Mouse (Mus musculus) heart, postnatal 14 days (tissue): ENCODE measurements around the gene Klhdc3. TPM values are rescaled to one million over a fixed set of nuclear protein-coding genes. Genes with fewer than 3 reads are reported as not detected.

ENCODE experiments used
- DNase-seq, 2 experiments: peaks; one replicate each; pipeline ENCODE4 v3.0.0; 2021 to 2022
- intact Hi-C: fragments of 180-260 bp; cut with DNase I; formaldehyde crosslinking; loops from one replicate; pipeline ENCODE4 v1.15.1; 2025
- total RNA-seq, 2 experiments: library from RNA; stranded (reverse); gene quantifications; 2 replicates each; pipeline ENCODE4 v1.2.3; 2021

Klhdc3 gene
- total RNA-seq, 2 experiments from 2014 or later = 127 TPM

DNA sequence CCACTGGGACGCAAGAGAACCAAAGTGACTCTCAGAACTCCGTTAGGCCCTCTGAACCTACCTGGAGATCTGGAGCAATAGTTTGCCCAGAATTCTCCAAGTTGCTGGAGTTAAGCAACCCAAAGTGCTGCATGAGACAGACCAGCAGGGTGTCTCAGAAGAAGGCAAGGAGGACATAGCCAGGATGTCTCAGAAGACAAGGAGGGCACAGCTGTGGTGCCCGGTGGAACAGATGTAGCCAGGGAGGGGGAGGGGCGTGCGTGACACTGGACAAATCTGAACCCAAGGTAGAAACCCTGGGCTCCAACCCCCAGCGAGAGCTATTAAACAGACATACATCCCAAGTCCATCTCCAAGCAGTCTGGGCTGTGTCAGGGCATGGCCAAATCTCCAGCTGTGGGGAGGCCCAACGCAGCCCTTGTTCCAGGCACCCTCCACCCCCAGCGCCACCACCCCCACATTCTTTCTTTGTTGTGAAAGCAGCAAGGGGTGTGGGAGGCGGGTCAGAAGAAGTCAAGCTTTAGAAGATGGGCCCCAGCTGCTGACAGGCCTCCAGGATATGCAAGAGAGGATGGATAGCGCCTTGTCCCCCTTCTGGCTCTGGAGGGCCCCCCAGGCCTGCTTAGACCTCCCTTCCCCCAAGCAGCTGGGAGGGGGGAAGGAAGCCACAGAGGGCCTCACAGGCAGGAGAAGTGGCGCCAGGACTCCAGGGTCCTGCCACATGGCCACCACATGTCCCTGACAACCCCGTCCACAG is 50.9 kb downstream of the Klhdc3 start:
- DNase-seq = peak; percentile 66 to 70
- intact Hi-C loops = no loop called here

DNA sequence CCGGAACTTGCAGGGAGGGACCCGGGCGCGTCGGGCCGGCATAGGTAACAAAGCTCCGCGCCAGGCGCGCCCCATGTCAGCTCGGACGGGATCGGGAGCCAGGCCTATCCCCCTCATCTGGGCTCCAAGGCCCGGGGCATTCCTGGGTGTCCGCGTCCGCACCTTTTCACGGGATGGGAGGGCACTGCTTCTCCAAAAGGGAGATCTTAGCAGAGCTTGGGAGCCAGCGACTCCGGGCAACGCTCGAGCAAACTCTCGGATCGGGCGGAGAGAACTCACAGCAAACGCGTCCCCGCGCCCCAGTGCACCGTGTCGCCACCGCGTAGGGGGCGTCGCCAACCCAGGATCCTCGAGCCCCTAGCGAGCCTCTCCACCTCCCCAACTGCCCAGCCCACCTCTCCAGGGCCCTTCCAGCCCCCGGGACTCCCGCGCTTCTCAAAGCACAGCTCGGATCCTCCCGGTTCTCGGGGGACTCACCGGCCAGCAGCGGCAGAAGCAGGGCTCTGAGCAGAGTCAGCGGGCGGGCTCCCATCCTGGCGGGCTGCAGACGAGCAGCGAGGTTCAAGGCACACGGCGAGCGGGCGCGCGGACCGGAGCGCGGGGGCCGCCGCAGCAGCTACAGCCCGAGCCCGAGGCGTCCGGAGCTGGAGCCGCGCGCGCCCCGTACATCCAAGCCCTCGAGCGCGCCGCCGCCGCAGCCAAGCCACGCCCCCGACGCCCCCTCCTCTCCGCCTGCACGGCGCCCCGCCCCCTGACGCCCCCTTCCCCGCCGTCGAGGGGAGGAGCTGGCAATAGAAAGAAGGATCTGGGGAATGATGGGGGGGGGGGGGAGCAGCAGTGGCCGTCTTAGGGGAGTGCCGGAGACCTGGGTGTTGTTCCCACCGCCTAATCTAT is 51.7 kb downstream of the Klhdc3 start, which contains the start of gene Ptk7:
Ptk7 (minus strand) TSS at position 714 of the 894 bp plus-strand sequence.
- intact Hi-C loops = no loop called here
- DNase-seq = peak; percentile 77 to 84

DNA sequence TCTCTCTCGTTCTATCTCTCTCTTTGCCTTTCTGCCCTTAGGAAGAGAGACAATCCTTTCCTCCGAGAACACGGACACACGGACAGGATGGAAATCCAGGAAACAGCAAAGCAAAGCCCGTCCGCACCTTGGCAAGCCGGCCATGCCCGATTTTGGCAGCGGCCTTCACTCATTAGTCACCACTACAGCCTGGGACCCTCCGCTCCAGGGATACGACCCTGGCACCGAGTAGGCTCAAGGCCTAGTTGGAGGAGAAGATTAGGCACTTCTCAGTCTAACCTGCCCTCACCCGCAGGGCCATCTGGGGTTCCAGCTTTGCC is 52.3 kb downstream of the Klhdc3 start:
- intact Hi-C loops = no loop called here
- DNase-seq = peak in 1 of 2 experiments; percentile 31

DNA sequence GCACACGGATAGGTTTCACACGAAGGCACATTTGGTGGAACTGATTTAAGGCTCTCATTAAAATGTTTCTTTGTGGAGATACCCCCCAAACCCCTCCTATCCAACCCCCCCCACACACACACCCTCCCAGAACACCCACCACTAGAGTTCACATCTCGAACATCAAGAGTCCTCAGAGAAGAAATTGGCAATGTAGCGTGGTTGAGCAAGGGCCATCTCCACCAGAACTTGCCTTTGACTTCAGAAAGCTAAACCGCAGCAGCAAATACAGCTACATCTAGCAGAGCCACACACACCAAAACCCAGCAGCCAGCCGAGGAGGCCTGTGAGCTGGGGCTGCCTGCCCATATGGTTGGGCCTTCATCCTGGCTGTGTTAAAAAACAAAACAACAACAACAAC is 53.3 kb downstream of the Klhdc3 start:
- intact Hi-C loops = no loop called here
- DNase-seq = no peak

DNA sequence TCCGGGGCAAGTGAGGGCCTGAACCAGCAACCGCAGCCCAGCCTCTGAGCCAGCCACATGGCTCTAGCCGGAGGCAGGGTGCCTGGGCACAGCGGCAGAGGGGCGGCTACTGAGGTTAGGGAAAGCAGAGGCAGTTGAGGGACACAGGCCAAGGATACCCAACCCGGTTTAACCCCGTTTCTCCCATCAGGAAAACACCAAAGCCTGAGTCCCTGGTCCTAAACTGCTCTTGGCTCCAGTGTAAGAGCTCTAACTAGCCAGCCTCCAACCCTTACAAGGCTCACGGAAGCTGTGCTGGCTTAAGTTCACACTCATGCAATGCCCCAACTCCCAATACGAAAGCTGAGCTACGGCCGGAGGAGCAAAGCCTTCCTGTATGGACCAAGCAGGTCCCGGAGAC is 56.1 kb downstream of the Klhdc3 start:
- intact Hi-C loops = no loop called here
- no peak for DNase-seq

Other genes with a start within 250 kb of the Klhdc3 start
- not detected for gene Slc22a7, start 242.5 kb downstream of the Klhdc3 start, total RNA-seq
- gene Ttbk1, start 193.2 kb downstream of the Klhdc3 start, total RNA-seq = under 1 TPM; 0.29 to 0.48 TPM
- 1 to 10 TPM; 2.1 to 2.4 TPM for gene Dnph1, start 184.2 kb downstream of the Klhdc3 start, total RNA-seq
- 10 to 100 TPM; 17.0 to 18.2 TPM for gene Cul9, start 134.5 kb downstream of the Klhdc3 start, total RNA-seq
- 100 to 1,000 TPM in 1 of 2 experiments, 10 to 100 TPM in 1; 93.0 to 109 TPM for gene Srf, start 124.7 kb downstream of the Klhdc3 start, total RNA-seq
- 1 to 10 TPM; 9.1 to 9.2 TPM for gene Ptk7, start 51.4 kb downstream of the Klhdc3 start, total RNA-seq
- gene Klc4, start 34.9 kb downstream of the Klhdc3 start, total RNA-seq = 10 to 100 TPM; 24.5 to 25.3 TPM
- 100 to 1,000 TPM; 106 to 121 TPM for gene Mrpl2, start 34.7 kb downstream of the Klhdc3 start, total RNA-seq
- 10 to 100 TPM; 30.3 to 37.6 TPM for gene Cul7, start 30.6 kb downstream of the Klhdc3 start, total RNA-seq
- gene Rrp36, start 6.6 kb downstream of the Klhdc3 start, total RNA-seq = 10 to 100 TPM in 1 of 2 experiments, 1 to 10 TPM in 1; 9.8 to 14.2 TPM
- gene Mea1, start 2.1 kb downstream of the Klhdc3 start, total RNA-seq = 10 to 100 TPM; 44.2 to 47.1 TPM
- 10 to 100 TPM; 35.0 to 35.3 TPM for gene Ppp2r5d, start 24.2 kb upstream of the Klhdc3 start, total RNA-seq
- gene Pex6, start 30.5 kb upstream of the Klhdc3 start, total RNA-seq = 10 to 100 TPM; 24.3 to 25.1 TPM
- gene Gnmt, start 48.3 kb upstream of the Klhdc3 start, total RNA-seq = under 1 TPM; 0.26 to 0.41 TPM
- gene Cnpy3, start 71.3 kb upstream of the Klhdc3 start, total RNA-seq = 10 to 100 TPM; 18.7 to 19.4 TPM
- under 1 TPM in 1 of 2 experiments, not detected in 1; 0.78 TPM for gene Ptcra, start 82.8 kb upstream of the Klhdc3 start, total RNA-seq
- gene 2310039H08Rik, start 91.7 kb upstream of the Klhdc3 start, total RNA-seq = 10 to 100 TPM; 21.0 to 23.3 TPM
- gene Rpl7l1, start 101.8 kb upstream of the Klhdc3 start, total RNA-seq = 10 to 100 TPM; 51.2 to 59.5 TPM
- 10 to 100 TPM; 13.1 to 15.4 TPM for gene Bicral, start 177.6 kb upstream of the Klhdc3 start, total RNA-seq
- gene Tbcc, start 209.8 kb upstream of the Klhdc3 start, total RNA-seq = 10 to 100 TPM; 17.6 to 20.0 TPM
- gene Prph2, start 229.5 kb upstream of the Klhdc3 start, total RNA-seq = not detected